Mouse (Mus musculus): ENCODE results near the gene Spop. TPM values are rescaled to one million over a fixed set of nuclear protein-coding genes. Genes with fewer than 3 reads are reported as not detected.

The Spop gene
- polyA plus RNA-seq, 1 experiment: 65.9 TPM

DNA sequence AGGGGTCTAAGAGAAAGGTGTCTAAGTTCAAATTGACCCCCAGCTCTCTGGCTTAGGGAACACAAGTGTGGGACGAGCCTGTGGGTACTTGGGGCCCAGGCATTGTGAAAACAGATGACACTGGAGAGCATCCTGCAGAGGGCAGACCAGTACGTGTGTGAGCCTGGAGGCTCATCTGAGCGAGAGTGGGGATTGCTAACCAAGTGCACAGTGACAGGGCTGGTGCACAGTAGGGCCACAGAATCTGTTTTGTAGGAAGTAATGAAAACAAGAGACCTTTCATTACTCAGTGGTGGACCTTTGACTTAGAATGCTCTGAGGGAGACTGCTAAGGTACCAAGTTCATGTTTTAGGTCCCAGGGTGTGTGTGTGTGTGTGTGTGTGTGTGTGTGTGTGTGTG, 106.1 kb downstream of the Spop start:
- Histone ChIP-seq H3K4me1 (ENCODE audit: control insufficient read depth, insufficient read depth, insufficient read length, low read length) (peaks cover 7% of the 10 kb centered on the region), H3K36me3 (ENCODE audit: control insufficient read depth, insufficient read depth, low read length) (no peaks in the 10 kb centered on the region), H3K27me3 (ENCODE audit: control insufficient read depth, insufficient read depth, low read length) (peaks cover 7% of the 10 kb centered on the region; the same call in 1 of the 2 replicates), H3K27ac (ENCODE audit: insufficient read depth, low read depth, low read length) (no peak overlapping the region), H3K4me3 (ENCODE audit: low read depth, low read length) (no peak overlapping the region)
- TF ChIP-seq CTCF (IDR thresholded peaks at IDR 0.05; ENCODE audit: extremely low read depth, insufficient read length, insufficient replicate concordance, low read depth, low read length): no peak
- no peak for TF ChIP-seq POLR2A (IDR thresholded peaks at IDR 0.05; ENCODE audit: low read depth, low read length)
- WGBS: 61% methylated on average over 3 of the region's 3 CpGs

DNA sequence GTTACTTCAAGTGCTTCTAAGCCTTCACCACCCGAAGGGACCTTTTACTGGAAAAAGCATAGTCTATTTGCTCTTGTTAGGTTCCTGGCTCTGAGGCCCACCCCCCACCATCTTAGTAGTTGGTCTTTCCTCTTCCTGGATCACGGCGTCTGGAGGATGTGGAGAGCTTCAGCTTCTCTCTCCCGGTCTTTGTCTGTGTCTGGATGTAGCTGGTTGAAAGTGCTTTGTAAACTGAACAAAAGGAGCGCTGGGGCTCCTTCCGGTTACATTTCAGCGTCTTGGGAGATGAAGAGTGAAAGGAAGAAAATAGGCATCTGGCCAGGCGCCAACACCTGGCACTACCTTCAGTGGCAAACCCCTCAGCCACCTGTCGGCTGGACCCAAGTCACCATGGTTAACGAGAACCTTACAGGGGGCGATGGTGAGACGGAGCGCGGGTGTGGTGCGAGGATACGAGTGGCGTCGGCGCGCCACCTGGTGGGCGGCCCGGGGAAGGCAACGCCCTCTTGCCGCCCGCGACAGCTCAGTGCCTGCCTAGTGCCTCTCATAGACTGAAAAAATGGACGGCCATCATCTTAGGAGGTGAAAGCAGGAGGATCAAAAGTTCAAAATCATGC, 106.7 kb downstream of the Spop start:
- peaks cover 5% of the 10 kb centered on the region; the same call in 1 of the 2 replicates for H3K27me3 ChIP-seq (ENCODE audit: control insufficient read depth, insufficient read depth, low read length)
- H3K4me1 ChIP-seq (ENCODE audit: control insufficient read depth, insufficient read depth, insufficient read length, low read length): peaks cover 7% of the 10 kb centered on the region
- 2% methylated on average over 27 of the region's 27 CpGs for WGBS
- no peak overlapping the region for H3K27ac ChIP-seq (ENCODE audit: insufficient read depth, low read depth, low read length)
- H3K4me3 ChIP-seq (ENCODE audit: low read depth, low read length): peak overlapping the region; percentile 54
- TF ChIP-seq CTCF (IDR thresholded peaks at IDR 0.05; ENCODE audit: extremely low read depth, insufficient read length, insufficient replicate concordance, low read depth, low read length): peak; percentile 98
- TF ChIP-seq POLR2A (IDR thresholded peaks at IDR 0.05; ENCODE audit: low read depth, low read length): no peak
- no peaks in the 10 kb centered on the region for H3K36me3 ChIP-seq (ENCODE audit: control insufficient read depth, insufficient read depth, low read length)

DNA sequence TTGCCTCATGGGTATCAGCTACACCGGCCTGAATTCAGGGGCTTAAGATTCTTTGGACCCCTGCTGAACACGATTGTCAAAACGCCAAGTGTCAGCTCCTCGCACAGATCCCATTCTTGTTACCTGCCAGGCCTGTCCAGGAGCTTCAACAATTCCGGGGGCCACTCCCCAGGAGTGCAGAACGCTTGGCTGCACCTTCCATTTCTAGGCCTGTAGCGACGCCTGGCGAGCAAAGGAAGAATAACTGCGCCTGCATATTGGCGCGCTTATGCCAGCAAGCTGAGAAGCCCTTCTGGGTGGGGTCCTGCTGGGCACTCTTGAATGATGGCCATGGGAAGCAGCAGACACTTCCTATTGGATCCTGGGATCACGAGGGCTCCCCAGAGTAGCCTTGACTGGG, 107.7 kb downstream of the Spop start:
- H3K36me3 ChIP-seq (ENCODE audit: control insufficient read depth, insufficient read depth, low read length): no peaks in the 10 kb centered on the region
- H3K27me3 ChIP-seq (ENCODE audit: control insufficient read depth, insufficient read depth, low read length): no peaks in the 10 kb centered on the region
- peak overlapping the region; percentile 32 for H3K4me3 ChIP-seq (ENCODE audit: low read depth, low read length)
- peaks cover 7% of the 10 kb centered on the region for H3K4me1 ChIP-seq (ENCODE audit: control insufficient read depth, insufficient read depth, insufficient read length, low read length)
- no peak overlapping the region for H3K27ac ChIP-seq (ENCODE audit: insufficient read depth, low read depth, low read length)
- WGBS: 2% methylated on average over 13 of the region's 13 CpGs
- TF ChIP-seq POLR2A (IDR thresholded peaks at IDR 0.05; ENCODE audit: low read depth, low read length): no peak
- peak; percentile 92 for TF ChIP-seq CTCF (IDR thresholded peaks at IDR 0.05; ENCODE audit: extremely low read depth, insufficient read length, insufficient replicate concordance, low read depth, low read length)

DNA sequence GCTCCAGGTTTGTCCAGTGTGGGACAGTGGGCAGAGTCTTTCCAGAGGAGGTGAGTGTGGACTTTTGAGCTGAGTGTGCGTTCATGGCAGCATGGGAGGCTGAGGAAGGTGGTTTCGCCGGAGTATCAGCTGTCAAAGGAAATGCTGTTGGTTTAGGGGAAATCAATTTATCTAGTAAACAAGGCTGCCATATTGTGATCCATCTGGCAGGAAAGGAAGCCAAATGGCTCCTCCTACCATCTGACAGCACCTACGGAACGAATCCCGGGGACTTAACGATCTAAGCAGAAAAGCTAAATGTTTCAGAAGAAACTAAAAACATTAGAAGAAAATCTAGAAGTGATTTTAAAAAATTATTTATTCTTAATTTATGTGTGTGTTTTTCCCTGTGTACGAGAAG, 113.4 kb downstream of the Spop start:
- TF ChIP-seq CTCF (IDR thresholded peaks at IDR 0.05; ENCODE audit: extremely low read depth, insufficient read length, insufficient replicate concordance, low read depth, low read length) (no peak), POLR2A (IDR thresholded peaks at IDR 0.05; ENCODE audit: low read depth, low read length) (no peak)
- 71% methylated on average over 8 of the region's 8 CpGs for WGBS
- no peaks in the 10 kb centered on the region for H3K4me1 ChIP-seq (ENCODE audit: control insufficient read depth, insufficient read depth, insufficient read length, low read length)
- H3K36me3 ChIP-seq (ENCODE audit: control insufficient read depth, insufficient read depth, low read length): no peaks in the 10 kb centered on the region
- no peaks in the 10 kb centered on the region for H3K27me3 ChIP-seq (ENCODE audit: control insufficient read depth, insufficient read depth, low read length)
- H3K27ac ChIP-seq (ENCODE audit: insufficient read depth, low read depth, low read length): no peak overlapping the region
- H3K4me3 ChIP-seq (ENCODE audit: low read depth, low read length): no peak overlapping the region

DNA sequence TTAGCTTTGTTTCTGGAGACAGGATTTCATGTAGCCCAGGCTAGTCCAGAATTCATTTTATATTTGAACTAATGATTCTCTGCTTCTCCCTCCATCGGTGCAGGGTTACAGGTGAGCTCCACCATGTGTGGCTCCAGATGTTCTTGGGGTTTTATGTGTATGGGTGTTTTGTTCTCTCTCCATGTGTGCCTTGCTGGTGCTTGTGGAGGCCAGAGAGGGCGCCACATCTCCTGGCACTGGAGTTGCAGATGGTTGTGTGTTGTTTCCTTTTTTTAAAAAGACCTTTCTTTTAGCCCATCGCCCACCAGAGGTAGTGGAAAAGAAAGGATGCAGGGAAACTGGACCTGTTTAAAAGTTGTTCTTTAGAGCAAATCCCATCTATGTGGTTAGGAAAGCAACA, 114.4 kb downstream of the Spop start:
- H3K4me1 ChIP-seq (ENCODE audit: control insufficient read depth, insufficient read depth, insufficient read length, low read length): no peaks in the 10 kb centered on the region
- H3K27ac ChIP-seq (ENCODE audit: insufficient read depth, low read depth, low read length): no peak overlapping the region
- no peak overlapping the region for H3K4me3 ChIP-seq (ENCODE audit: low read depth, low read length)
- TF ChIP-seq POLR2A (IDR thresholded peaks at IDR 0.05; ENCODE audit: low read depth, low read length) (no peak), CTCF (IDR thresholded peaks at IDR 0.05; ENCODE audit: extremely low read depth, insufficient read length, insufficient replicate concordance, low read depth, low read length) (no peak)
- no peaks in the 10 kb centered on the region for H3K27me3 ChIP-seq (ENCODE audit: control insufficient read depth, insufficient read depth, low read length)
- 77% methylated on average over 3 of the region's 3 CpGs for WGBS
- H3K36me3 ChIP-seq (ENCODE audit: control insufficient read depth, insufficient read depth, low read length): no peaks in the 10 kb centered on the region

DNA sequence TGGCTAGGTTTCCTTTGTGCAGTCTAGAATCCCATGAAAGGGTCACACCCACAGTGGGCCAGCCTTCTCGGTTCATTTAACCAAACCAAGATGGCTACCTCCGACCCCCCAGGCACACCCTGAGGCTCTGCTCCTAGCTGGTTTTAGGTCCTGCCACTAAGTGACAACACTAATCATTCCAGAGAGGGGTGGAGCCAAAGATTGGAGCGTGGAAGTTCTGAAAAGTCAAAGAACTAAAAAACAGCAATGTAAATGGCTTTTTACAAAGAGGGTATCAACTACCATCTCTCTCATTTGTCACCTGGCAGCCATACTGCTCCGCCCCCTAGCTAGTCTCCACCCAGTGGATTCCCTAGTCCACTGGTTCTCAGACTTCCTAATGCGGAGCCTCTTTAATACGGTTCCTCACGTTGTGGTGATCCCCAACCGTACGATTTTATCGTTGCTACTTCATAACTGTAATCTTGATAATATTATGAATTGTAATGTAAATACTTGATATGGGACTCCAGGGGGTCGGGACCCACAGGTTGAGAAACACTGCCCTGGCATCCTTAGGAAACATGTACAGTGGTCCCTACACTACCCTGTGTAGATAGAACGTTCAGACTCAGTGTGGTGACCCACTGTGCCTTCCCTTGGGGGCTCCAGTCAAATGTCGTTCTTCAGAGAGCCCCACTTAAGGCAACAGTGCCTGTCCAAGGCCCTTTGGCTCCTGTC, 118.6 kb downstream of the Spop start:
- 61% methylated on average over 13 of the region's 13 CpGs for WGBS
- Histone ChIP-seq H3K27me3 (ENCODE audit: control insufficient read depth, insufficient read depth, low read length) (no peaks in the 10 kb centered on the region), H3K4me3 (ENCODE audit: low read depth, low read length) (no peak overlapping the region), H3K36me3 (ENCODE audit: control insufficient read depth, insufficient read depth, low read length) (no peaks in the 10 kb centered on the region), H3K4me1 (ENCODE audit: control insufficient read depth, insufficient read depth, insufficient read length, low read length) (no peaks in the 10 kb centered on the region; the same call in 1 of the 2 replicates), H3K27ac (ENCODE audit: insufficient read depth, low read depth, low read length) (no peak overlapping the region)
- TF ChIP-seq POLR2A (IDR thresholded peaks at IDR 0.05; ENCODE audit: low read depth, low read length) (no peak), CTCF (IDR thresholded peaks at IDR 0.05; ENCODE audit: extremely low read depth, insufficient read length, insufficient replicate concordance, low read depth, low read length) (no peak)

DNA sequence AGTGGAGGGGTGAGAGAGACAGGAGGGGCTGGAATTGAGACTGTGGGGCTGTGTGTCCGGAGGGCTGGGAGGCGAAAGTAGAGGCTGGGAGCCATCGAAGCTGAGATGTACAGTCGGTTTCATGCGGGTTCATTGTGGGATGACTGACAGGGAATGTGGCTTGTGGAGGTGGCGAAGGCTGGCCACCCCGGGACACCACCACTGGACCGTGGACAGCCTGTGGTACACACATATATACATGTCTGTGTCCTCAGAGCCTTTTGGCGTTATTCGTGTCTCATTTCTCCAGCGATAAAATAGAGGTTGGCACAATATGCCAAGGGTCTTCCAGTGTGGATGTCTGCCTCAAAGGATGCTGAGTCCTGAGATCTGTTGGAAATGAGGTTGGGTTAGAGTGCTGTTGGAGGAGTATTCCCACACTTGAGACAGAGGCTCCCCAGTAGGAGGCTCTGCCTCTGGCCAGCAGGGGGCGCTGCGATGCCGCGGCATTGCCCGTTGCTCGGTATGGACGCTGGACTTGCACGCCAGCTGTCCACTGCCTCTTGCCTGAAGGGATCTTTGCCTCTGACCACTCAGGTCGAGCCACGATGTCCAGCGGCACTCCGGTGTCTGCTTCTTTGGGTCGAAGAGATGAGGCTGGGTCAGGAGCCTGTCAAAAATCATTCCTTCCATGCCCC, 119.7 kb downstream of the Spop start:
- H3K27me3 ChIP-seq (ENCODE audit: control insufficient read depth, insufficient read depth, low read length): no peaks in the 10 kb centered on the region
- no peak overlapping the region for H3K27ac ChIP-seq (ENCODE audit: insufficient read depth, low read depth, low read length)
- no peak for TF ChIP-seq POLR2A (IDR thresholded peaks at IDR 0.05; ENCODE audit: low read depth, low read length)
- TF ChIP-seq CTCF (IDR thresholded peaks at IDR 0.05; ENCODE audit: extremely low read depth, insufficient read length, insufficient replicate concordance, low read depth, low read length): peak; percentile 99
- no peaks in the 10 kb centered on the region for H3K36me3 ChIP-seq (ENCODE audit: control insufficient read depth, insufficient read depth, low read length)
- no peak overlapping the region for H3K4me3 ChIP-seq (ENCODE audit: low read depth, low read length)
- WGBS: 22% methylated on average over 24 of the region's 24 CpGs
- H3K4me1 ChIP-seq (ENCODE audit: control insufficient read depth, insufficient read depth, insufficient read length, low read length): no peaks in the 10 kb centered on the region; the same call in 1 of the 2 replicates

Data from small intestine, adult 2 months (tissue).